Mouse (Mus musculus): ENCODE measurements around the gene Zfp746. TPM values are rescaled to one million over a fixed set of nuclear protein-coding genes. Genes with fewer than 3 reads are reported as not detected.

Gene Zfp746
- polyA plus RNA-seq, 1 experiment from 2014 or later, result 22.4 TPM

DNA sequence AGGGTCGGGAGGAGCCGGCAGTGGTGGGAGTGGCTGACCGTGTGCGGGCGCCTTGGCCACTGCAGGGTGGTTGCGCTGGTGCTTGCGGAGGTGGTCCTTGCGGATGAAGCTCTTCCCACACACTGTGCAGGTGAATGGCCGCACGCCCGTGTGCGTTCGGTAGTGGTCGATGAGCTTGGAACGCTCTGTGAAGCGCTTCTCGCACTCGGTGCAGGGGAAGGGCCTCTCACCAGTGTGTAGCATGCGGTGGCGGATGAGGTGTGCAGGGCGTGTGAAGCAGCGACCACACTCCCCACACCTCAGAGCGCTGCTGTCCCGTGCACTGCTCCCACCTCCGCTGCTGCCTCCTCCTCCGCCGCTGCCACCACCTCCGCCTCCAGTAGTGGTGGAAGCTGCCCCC, 22.5 kb downstream of the Zfp746 start:
- H3K27me3 ChIP-seq (replicated peaks), result no peaks in the 10 kb centered on the region
- H3K4me3 ChIP-seq, result no peak overlapping the region
- no peaks in the 10 kb centered on the region for H3K9me3 ChIP-seq
- WGBS, result 95% methylated on average over 28 of the region's 28 CpGs
- no peak overlapping the region for H3K27ac ChIP-seq
- ATAC-seq (replicated peaks), result peak; percentile 34
- peaks cover 31% of the 10 kb centered on the region for H3K36me3 ChIP-seq (replicated peaks)
- no peak overlapping the region for H3K9ac ChIP-seq
- H3K4me1 ChIP-seq, result no peaks in the 10 kb centered on the region
- H3K4me2 ChIP-seq, result no peak overlapping the region

DNA sequence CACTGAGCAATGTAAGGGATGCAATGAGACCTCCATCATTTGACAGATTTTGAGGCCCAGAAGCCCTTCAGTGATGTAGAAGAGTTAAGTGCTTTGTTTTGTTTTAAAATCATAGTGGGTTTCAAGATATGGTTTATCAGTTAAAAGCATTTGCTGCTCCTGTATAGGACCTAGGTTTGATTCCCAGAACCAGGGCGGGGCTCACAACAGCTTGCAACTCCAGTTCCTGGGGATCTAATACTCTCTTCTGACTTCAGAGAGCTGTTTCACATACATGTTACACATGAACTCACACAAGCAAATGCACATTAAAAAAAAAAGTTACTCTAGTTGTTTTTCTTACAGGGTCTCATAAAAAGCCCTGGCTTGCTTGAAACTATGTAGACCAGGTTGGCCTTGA, 25.5 kb downstream of the Zfp746 start:
- Histone ChIP-seq H3K4me1 (no peaks in the 10 kb centered on the region), H3K9ac (no peak overlapping the region), H3K36me3 (replicated peaks) (peaks cover 31% of the 10 kb centered on the region), H3K9me3 (no peaks in the 10 kb centered on the region), H3K27ac (no peak overlapping the region), H3K4me3 (no peak overlapping the region), H3K27me3 (replicated peaks) (no peaks in the 10 kb centered on the region), H3K4me2 (no peak overlapping the region)
- WGBS, result 95% methylated on average over 1 of the region's 1 CpGs
- ATAC-seq (replicated peaks), result no peak

DNA sequence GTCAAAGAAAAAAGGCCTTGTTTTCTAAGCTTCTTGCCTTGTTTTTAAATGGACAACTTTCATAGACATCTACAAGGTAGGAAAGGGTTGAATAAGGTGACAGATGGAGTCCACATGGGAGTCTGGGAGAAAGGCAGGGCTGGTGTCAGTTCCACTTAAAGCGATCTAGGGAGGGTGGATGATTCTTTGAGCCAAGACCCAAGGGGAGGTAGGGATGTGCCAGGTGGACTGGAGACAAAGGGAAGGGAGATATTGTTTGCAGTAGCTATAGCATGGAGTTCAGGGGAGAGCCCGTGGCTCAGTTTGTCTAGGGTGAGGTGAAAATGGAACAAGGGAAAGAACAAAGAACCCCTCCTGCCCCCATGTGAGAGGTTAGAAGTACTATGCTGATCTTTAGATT, 26.0 kb downstream of the Zfp746 start:
- Histone ChIP-seq H3K4me1 (no peaks in the 10 kb centered on the region), H3K9ac (no peak overlapping the region)
- WGBS, result 64% methylated on average over 2 of the region's 2 CpGs

DNA sequence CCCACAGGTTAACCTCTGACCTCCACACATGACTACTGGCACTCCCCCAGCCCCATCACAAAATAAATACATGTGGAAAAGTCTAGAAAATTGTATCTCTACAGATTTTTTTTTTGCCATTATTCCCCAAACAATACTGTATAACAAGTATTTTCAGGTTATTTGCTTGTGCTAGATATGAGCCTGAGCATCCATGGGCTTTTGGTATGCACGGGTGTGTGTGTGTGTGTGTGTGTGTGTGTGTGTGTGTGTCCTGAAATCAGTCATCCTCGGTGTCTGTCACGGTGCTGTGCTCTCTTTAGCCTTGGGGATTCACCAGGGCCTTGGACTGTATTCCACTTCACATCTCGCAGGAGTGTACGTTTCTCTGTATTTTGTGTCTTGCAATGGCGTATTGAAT, 34.3 kb downstream of the Zfp746 start:
- Histone ChIP-seq H3K27me3 (replicated peaks) (no peaks in the 10 kb centered on the region), H3K9ac (no peak overlapping the region), H3K4me2 (no peak overlapping the region), H3K4me1 (peaks cover 13% of the 10 kb centered on the region), H3K27ac (no peak overlapping the region), H3K4me3 (no peak overlapping the region), H3K9me3 (no peaks in the 10 kb centered on the region), H3K36me3 (replicated peaks) (no peaks in the 10 kb centered on the region)
- no peak for ATAC-seq (replicated peaks)
- 82% methylated on average over 6 of the region's 6 CpGs for WGBS

More for the DNA sequence above, 26.0 kb downstream of the Zfp746 start:
- Histone ChIP-seq H3K27ac (no peak overlapping the region), H3K27me3 (replicated peaks) (no peaks in the 10 kb centered on the region), H3K36me3 (replicated peaks) (peaks cover 26% of the 10 kb centered on the region), H3K4me2 (no peak overlapping the region), H3K9me3 (no peaks in the 10 kb centered on the region), H3K4me3 (no peak overlapping the region)
- no peak for ATAC-seq (replicated peaks)

DNA sequence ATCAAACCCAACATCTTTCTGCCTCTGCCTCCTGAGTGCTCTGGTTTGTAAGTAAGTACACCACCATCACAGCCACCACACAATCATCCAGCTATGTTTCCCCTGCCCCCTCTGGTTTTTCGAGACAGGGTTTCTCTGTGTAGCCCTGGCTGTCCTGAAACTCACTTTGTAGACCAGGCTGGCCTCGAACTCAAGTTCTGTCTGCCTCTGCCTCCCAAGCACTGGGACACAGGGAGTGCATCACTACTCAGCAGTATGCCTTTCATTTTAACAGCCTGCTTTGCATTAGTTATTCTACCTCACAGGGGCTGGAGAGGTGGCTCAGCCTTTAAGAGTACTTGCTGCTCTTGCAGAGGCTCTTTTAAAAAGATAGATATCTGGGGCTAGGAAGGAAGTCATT, 34.7 kb downstream of the Zfp746 start:
- peaks cover 17% of the 10 kb centered on the region for H3K4me1 ChIP-seq
- no peak overlapping the region for H3K4me3 ChIP-seq
- no peaks in the 10 kb centered on the region for H3K9me3 ChIP-seq
- H3K27me3 ChIP-seq (replicated peaks), result no peaks in the 10 kb centered on the region
- H3K4me2 ChIP-seq, result no peak overlapping the region
- WGBS, result 85% methylated on average over 2 of the region's 2 CpGs
- H3K27ac ChIP-seq, result no peak overlapping the region
- no peak overlapping the region for H3K9ac ChIP-seq
- no peaks in the 10 kb centered on the region for H3K36me3 ChIP-seq (replicated peaks)
- ATAC-seq (replicated peaks), result no peak

DNA sequence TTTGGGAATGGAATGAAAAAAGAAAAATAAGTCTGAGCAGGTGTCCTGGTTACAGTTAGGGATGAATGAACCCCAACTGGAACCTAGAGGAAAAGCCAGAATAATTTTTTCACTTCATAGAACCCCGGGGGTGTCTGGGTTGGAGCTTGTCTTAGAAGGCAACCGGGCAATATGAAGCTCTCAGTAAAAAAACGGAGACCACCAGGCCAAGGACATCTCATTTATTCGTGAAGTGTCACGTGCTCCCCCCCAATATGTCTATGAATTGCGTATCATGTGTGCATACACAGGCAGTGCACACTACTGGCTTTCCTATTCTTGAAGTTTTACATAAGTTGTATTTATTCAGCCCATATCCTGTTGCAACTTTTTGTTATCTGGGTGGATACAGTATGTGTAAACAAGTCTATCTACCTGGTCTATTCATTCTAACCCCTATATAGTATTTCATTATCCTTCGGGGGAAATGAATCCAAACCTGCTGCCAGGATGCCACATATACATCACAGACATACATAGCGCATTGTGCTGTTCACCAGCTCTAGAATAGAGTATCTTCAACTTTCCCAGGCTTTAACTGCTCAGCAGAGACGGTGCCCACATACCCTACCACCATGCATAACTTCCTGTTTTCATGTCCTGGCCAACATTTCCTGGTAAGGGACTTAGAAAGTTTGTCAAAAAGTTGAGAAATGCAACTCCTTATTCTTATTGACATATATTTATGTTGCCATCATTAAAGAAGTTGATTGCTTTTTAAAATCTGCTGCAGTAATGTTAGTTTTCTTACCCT, 36.9 kb downstream of the Zfp746 start:
- H3K9ac ChIP-seq, result peak overlapping the region; percentile 85
- H3K36me3 ChIP-seq (replicated peaks), result no peaks in the 10 kb centered on the region
- peak overlapping the region; percentile 88 for H3K4me3 ChIP-seq
- H3K4me2 ChIP-seq, result peak overlapping the region; percentile 87
- H3K27me3 ChIP-seq (replicated peaks), result no peaks in the 10 kb centered on the region
- peak overlapping the region; percentile 90 for H3K27ac ChIP-seq
- H3K9me3 ChIP-seq, result no peaks in the 10 kb centered on the region
- WGBS, result 50% methylated on average over 9 of the region's 9 CpGs
- no peak for ATAC-seq (replicated peaks)
- peaks cover 22% of the 10 kb centered on the region for H3K4me1 ChIP-seq

DNA sequence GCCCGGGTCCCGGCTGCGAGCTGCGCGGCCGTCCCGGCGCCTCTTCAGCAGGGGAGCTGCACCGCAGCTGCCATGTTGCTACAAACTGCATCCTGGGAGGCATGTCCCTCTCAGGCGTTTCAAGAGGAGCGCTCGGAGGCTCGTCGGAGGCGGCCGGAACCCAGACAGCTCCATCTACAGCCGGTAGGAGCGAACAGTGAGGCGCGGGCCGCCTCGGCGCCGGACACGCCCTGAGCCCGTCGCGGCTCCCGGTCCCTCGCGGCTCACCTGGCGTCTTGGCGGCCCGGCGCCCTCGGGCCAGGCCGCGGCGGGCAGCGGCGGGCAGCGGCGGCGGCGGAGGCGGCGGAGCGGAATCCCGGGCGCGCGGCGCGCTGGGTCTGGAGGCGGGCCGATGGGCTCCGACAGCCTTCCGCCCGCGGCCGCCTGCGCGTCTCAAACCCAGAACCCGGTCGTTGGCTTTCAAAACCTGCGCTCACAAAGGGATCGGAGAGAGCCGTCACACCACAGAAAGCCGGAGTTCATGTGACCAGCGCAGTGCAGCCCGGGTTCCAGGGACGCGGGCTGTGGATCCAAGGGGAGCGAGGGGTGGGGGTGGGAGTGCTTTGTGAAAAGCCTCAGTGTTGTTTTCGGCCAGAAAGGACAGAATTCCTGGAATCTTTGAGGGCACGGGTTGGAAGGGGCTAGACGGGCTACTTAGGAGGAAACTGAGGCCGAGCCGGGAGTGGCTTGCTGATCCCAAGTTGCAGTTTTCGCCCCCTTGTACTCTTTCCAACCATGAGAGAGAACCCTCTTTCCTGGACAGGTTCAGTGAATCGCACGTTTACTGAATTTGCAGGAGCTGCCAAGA, 37.7 kb downstream of the Zfp746 start, which contains the start of gene Zfp777:
Gene Zfp777 (minus strand): TSS at position 486 of the 847 bp plus-strand sequence.
- 1% methylated on average over 81 of the region's 82 CpGs for WGBS
- Histone ChIP-seq H3K36me3 (replicated peaks) (no peaks in the 10 kb centered on the region; the same call in 1 of the 2 replicates), H3K27me3 (replicated peaks) (no peaks in the 10 kb centered on the region), H3K9me3 (no peaks in the 10 kb centered on the region), H3K9ac (peak within 1 kb of the TSS; percentile 85), H3K27ac (peak within 1 kb of the TSS; percentile 90), H3K4me1 (peaks cover 22% of the 10 kb centered on the region), H3K4me2 (peak within 1 kb of the TSS; percentile 87), H3K4me3 (peak within 1 kb of the TSS; percentile 88)
- peak; percentile 92 for ATAC-seq (replicated peaks)

DNA sequence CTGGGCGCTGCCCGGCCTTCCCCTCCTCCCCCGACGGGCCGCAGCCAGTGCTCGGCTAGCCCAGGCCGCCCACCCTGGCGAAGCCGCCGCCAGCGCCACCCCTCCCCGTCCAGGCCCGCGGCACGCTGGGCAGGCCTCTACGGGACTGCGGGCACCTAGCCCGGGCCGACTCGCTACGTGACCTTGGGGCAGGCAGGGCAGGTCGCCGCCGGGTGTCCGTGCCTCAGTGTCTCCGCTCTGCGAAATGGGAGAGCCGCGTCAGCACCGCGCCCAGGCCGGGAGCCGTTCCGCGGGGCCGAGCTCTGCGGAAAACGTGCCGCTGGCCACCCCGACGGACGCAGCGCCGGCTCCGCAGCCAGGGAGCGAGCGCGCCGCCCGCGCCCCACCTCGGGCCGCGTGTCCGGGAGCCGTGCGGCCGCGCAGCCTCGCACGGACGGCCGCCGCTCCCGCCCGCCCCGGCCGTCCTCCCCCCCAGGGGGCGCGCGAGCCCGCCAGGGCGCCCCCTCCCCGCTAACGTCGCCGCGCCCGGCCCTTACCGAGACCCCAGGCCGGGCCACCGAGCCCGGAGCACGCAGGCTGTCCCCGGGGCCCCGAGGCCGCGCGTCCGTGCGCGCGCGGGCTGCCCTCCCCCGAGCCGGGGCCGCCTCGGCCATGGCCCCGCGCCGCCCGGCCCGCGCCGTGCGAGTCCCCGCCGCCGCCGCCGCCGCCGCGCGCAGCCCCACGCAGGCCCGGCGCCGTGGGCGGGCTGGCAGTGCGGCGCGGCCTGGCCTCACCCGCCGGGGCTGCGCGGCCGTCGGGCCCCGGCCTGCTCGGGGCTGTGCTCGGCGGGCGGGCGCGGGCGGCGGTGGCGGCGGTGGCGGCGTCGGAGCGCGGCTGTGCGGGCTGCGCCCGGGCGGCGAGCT, 38.7 kb downstream of the Zfp746 start:
- peak overlapping the region; percentile 85 for H3K9ac ChIP-seq
- WGBS, result under 1% methylated on average over 84 of the region's 150 CpGs

DNA sequence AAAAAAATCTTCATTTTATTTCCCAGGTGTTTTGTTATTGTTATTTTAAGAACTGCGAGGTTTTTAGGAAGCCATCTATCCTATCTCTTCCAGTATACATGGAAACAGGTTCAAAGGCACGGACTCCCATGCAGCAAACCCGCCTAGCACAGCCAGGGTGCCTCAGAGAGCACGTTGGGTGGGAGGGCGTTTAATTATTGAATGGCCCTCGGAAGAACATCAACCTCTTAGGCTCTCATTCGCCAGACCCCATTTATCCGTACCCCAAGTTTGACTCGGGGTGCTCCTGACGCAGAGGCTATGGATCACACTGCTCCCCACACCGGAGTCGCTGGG, 39.3 kb downstream of the Zfp746 start:
- peak overlapping the region; percentile 90; the same call in 1 of the 2 replicates for H3K27ac ChIP-seq
- no peaks in the 10 kb centered on the region for H3K27me3 ChIP-seq (replicated peaks)
- peak overlapping the region; percentile 85 for H3K9ac ChIP-seq
- H3K4me1 ChIP-seq, result peaks cover 22% of the 10 kb centered on the region
- H3K9me3 ChIP-seq, result no peaks in the 10 kb centered on the region
- WGBS, result 5% methylated on average over 12 of the region's 12 CpGs
- peak overlapping the region; percentile 88 for H3K4me3 ChIP-seq
- ATAC-seq (replicated peaks), result peak; percentile 16
- H3K36me3 ChIP-seq (replicated peaks), result peaks cover 3% of the 10 kb centered on the region; the same call in 1 of the 2 replicates
- H3K4me2 ChIP-seq, result peak overlapping the region; percentile 87

More for the DNA sequence above, 38.7 kb downstream of the Zfp746 start:
- Histone ChIP-seq H3K4me2 (peak overlapping the region; percentile 87), H3K36me3 (replicated peaks) (no peaks in the 10 kb centered on the region; the same call in 1 of the 2 replicates), H3K4me1 (peaks cover 22% of the 10 kb centered on the region), H3K9me3 (no peaks in the 10 kb centered on the region), H3K4me3 (peak overlapping the region; percentile 88), H3K27me3 (replicated peaks) (no peaks in the 10 kb centered on the region), H3K27ac (peak overlapping the region; percentile 90)
- peak; percentile 80 for ATAC-seq (replicated peaks)

DNA sequence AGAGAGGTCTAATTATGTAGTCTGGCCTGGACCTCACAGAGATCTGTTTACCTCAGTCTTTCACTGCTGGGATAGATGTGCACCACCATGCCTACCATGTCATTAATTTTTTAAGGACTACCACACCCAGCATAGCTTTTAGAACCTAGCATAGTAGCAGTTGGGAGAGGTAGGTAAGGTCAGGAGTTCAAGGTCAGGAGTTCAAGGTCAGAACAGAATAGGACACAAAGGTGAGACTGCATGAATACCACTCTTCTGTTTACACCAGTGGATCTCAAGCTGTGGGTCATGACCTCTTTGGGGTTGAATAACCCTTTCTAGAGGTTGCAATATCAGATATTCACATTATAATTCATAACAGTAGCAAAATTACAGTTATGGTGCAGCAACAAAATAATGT, 53.7 kb downstream of the Zfp746 start:
- peaks cover 61% of the 10 kb centered on the region for H3K36me3 ChIP-seq (replicated peaks)
- H3K9ac ChIP-seq, result no peak overlapping the region
- no peaks in the 10 kb centered on the region for H3K27me3 ChIP-seq (replicated peaks)
- ATAC-seq (replicated peaks), result no peak
- H3K9me3 ChIP-seq, result no peaks in the 10 kb centered on the region
- H3K27ac ChIP-seq, result no peak overlapping the region
- H3K4me3 ChIP-seq, result no peak overlapping the region
- H3K4me1 ChIP-seq, result no peaks in the 10 kb centered on the region
- H3K4me2 ChIP-seq, result no peak overlapping the region

DNA sequence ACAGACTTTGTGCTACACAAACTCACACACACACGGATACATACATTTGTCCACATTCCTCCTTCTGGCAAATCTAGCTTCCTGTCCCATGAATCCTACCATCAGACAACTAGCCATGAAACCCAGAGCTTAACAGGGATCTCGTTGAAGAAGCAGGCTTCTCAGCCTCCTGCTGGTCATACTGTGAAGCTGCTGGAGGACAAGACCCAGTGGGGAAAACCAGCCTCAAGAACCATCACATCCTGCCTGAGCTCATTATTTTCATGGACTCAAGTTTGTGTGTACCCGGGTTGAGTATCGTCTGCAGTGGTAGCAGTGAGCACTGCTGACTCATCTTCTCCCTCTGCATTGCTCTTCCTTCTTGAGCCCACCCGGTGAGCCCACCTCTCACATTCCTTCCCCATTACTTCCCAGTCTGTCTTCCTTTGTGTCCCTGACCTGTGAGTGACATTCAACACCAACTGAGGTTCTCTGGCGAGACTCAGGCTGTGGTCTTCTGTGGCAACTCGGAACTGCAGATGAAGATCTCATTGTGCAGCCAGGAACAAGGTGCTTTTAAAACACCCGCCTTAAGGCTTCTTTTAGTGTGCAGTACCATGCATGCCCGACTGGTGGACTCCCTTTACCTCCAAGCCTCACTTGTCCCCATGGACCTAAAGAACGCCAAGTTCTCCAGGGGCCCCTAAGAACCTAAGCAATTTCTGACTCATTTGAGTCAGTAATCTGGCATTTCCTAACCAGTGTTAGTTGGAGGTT, 60.3 kb downstream of the Zfp746 start:
- peaks cover 18% of the 10 kb centered on the region; the same call in 1 of the 2 replicates for H3K9me3 ChIP-seq
- no peak overlapping the region for H3K9ac ChIP-seq
- 83% methylated on average over 10 of the region's 10 CpGs for WGBS

More for the DNA sequence above, 60.3 kb downstream of the Zfp746 start:
- peaks cover 72% of the 10 kb centered on the region for H3K36me3 ChIP-seq (replicated peaks)
- no peak overlapping the region for H3K4me2 ChIP-seq
- no peak overlapping the region for H3K27ac ChIP-seq
- H3K4me3 ChIP-seq, result no peak overlapping the region
- H3K27me3 ChIP-seq (replicated peaks), result no peaks in the 10 kb centered on the region
- ATAC-seq (replicated peaks), result no peak
- no peaks in the 10 kb centered on the region for H3K4me1 ChIP-seq

All from midbrain, embryonic 15.5 days (tissue).